Mouse (Mus musculus): ENCODE results near the gene Kif14. TPM values are rescaled to one million over a fixed set of nuclear protein-coding genes. Genes with fewer than 3 reads are reported as not detected.

Kif14 gene
- total RNA-seq, 2 experiments from 2014 or later: 0.12 to 0.20 TPM

DNA sequence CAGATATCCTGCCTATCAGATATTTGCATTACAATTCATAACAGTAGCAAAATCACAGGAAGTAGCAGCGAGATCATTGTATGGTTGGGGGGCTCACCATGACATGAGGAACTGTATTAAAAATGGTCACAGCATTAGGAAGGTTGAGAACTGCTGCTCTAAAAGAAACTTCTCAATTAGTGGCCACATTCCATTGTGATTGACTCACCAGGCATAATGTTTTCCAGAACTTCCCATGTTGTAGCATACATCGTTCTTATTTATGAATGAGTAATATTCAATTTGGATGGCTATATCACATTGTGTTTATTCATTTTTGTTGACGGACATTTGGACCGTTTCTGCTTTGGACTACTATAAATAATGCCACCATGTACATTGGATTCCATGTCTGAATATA lies 101.5 kb downstream of the Kif14 start:
- no peak for DNase-seq (ENCODE audit: low spot score in 2 of 2)
- no peak overlapping the region for H3K4me3 ChIP-seq
- no peak overlapping the region for H3K27ac ChIP-seq
- TF ChIP-seq CTCF (conservative IDR thresholded peaks at IDR 0.05): no peak

DNA sequence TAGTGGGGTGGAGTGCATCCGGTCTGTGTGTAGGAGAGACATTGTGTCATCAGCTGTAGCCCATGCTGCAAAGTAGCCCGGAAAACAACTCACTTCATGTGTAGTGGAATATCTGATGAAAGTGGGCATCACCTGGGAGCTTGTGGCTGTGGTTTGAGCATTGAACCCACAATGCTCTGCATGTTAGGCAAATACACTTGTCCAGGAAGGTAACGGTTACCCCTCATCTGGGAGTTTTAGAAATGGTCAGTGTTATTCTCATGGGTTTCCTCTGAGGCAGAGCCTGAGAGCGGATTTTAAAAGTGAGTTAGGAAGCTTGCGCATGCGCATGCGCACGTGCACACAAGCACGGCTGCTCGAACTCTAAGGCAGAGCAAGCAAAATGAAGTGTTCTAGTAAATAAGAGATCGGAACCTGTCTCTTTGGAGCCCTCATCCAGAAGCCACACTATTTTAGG lies 102.6 kb downstream of the Kif14 start:
- no peak for TF ChIP-seq CTCF (conservative IDR thresholded peaks at IDR 0.05)
- H3K4me3 ChIP-seq: no peak overlapping the region
- no peak overlapping the region for H3K27ac ChIP-seq
- no peak for DNase-seq (ENCODE audit: low spot score in 2 of 2)

- no peak overlapping the region for H3K27ac ChIP-seq
- no peak overlapping the region for H3K4me3 ChIP-seq
- TF ChIP-seq CTCF (conservative IDR thresholded peaks at IDR 0.05): no peak
- no peak for DNase-seq (ENCODE audit: low spot score in 2 of 2)
Observed at GRCm38 (mm10) chr1:136569206-136569605, 103.1 kb downstream of the Kif14 start.

DNA sequence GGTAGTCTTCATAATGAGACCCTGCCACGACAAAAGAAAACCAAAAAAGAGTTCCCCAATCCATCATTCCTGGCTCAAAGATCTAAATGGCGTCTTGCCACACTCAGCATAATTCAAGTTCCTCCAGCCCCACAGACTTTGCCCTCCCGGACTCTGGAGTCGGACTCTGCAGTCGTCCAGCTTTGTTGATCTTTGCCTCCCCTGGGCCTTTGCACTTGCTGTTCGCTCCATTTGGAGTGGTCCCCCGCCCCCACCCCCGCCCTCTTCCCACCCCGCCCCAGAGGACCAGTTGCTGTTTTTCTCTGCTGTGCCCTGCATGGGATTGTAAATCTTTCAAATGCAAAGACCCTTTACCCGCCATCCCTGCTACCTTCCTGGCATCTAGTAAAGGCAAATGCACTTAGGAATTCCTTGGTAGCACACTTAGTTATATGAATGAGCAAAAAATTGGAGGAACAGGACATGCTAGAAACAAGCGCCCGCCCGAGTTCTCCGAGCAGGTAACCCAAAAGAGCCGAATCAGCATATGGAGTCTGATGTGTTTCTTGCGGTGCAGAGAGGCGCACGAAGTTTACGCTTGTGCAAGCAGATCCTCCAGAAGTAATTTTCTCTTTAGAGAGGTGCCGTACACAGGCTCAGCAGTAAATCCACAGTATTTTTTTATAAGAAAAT lies 103.6 kb downstream of the Kif14 start:
- DNase-seq (ENCODE audit: low spot score in 2 of 2): no peak
- H3K4me3 ChIP-seq: peak overlapping the region; percentile 20; the same call in 1 of the 2 replicates

GRCm38 (mm10) chr1:136570298-136570653 lies 104.1 kb downstream of the Kif14 start:
- Histone ChIP-seq H3K4me3 (peak overlapping the region; percentile 20; the same call in 1 of the 2 replicates), H3K27ac (no peak overlapping the region)
- TF ChIP-seq CTCF (conservative IDR thresholded peaks at IDR 0.05): no peak
- DNase-seq (ENCODE audit: low spot score in 2 of 2): no peak

More for the DNA sequence above, 103.6 kb downstream of the Kif14 start:
- TF ChIP-seq CTCF (conservative IDR thresholded peaks at IDR 0.05): no peak
- H3K27ac ChIP-seq: no peak overlapping the region

DNA sequence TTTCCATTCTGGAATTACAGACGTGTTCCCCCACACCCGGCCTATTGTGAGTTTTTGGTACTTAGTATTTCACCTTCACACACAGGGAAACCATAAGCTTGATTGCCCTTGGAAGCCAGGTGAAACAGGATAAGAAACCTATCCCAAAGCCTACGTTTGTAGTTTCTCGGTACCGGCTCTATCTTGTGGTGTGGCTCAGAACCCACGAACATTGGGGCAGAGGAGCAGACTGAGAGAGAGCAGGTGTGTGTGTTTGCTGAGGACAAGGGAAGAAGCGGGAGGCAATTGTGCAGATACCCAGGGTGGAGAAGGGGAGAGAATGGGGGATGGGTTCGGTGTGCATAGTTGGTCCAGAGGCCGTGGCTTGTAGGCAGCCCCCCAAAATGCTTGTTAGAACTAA lies 104.8 kb downstream of the Kif14 start:
- no peak for DNase-seq (ENCODE audit: low spot score in 2 of 2)
- Histone ChIP-seq H3K27ac (no peak overlapping the region), H3K4me3 (no peak overlapping the region)
- TF ChIP-seq CTCF (conservative IDR thresholded peaks at IDR 0.05): no peak

- Histone ChIP-seq H3K27ac (no peak overlapping the region), H3K4me3 (no peak overlapping the region)
- no peak for TF ChIP-seq CTCF (conservative IDR thresholded peaks at IDR 0.05)
- DNase-seq (ENCODE audit: low spot score in 2 of 2): no peak
Observed at GRCm38 (mm10) chr1:136571530-136571929, 105.4 kb downstream of the Kif14 start.

DNA sequence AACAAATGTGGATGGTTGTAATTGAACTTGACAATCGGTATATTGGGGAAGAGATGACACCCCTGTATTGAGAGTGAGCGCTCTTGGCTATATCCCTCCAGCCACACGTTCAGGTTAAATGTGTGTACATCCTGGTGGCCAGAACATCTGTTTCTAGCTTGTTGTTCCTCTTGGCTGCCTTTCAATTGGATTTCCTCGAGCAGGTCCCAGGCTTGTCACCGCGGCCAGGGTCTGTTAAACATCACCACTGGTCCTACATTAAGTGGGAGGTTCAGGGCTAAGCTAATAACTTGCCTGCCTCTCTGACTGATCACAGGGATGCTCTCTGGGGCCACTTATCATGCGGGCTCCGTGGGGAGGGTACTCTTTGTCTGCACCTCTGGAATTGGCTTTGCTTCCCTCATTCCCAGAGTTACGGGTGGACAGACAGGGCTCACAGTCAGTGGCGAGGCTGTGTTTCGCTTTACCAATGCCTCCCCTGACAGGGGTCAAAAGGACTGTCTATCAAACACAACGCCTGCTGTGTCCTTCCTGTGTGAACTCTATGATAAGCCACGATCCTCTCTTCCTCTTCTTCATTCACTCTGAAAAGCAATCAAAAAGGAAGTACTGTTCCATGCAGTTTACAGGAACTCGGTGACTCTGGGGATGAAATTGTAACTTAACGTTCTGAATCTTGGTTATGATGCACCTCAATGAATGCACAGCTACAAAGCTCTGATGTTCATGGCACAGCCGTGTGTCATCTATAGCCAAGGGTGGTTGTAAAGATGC lies 111.9 kb downstream of the Kif14 start:
- TF ChIP-seq CTCF (conservative IDR thresholded peaks at IDR 0.05): no peak
- H3K4me3 ChIP-seq: no peak overlapping the region
- no peak for DNase-seq (ENCODE audit: low spot score in 2 of 2)
- no peak overlapping the region for H3K27ac ChIP-seq

DNA sequence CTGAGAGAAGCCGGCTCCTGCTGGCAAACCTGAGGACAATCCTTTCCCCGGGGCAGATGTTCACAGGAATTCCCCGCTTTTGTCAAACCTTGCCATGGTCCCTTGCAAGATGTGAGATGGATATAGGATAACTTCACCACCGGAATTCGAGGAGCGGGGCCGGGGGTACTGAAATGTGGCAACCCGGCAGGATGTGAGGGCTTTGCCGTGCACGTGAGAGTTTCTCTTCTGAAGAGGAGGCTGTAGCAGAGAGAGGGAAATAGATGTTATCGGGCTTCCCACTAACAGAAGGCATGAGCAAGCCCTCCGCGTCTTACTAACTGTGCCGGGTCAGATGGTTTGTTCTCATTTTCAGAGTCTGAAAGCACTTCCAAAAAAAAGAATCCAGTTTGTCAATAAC lies 113.2 kb downstream of the Kif14 start:
- no peak for TF ChIP-seq CTCF (conservative IDR thresholded peaks at IDR 0.05)
- DNase-seq (ENCODE audit: low spot score in 2 of 2): no peak
- Histone ChIP-seq H3K4me3 (no peak overlapping the region), H3K27ac (no peak overlapping the region)

DNA sequence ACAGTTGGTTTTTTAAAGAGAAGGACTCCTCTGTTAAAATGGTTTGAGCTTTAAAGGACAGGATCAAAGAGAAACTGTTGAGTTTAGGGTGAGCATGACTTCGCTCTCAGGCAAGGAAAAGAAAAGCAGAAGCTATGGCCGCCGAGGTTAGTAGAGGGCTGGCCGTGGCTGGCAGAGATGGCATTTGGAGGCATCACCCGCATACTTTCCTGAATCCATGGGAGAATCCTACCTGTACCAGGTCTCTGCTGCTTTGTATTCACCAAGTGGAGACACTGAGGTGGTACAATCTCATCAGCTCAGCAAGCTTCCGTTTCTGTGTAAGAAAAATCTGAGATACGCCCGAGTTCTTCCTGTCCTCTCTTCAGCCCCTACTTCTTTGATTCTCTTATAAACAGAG lies 114.1 kb downstream of the Kif14 start:
- no peak for TF ChIP-seq CTCF (conservative IDR thresholded peaks at IDR 0.05)
- DNase-seq (ENCODE audit: low spot score in 2 of 2): no peak
- no peak overlapping the region for H3K27ac ChIP-seq
- no peak overlapping the region for H3K4me3 ChIP-seq

Other genes with a start within 250 kb of the Kif14 start
- 1 to 10 TPM; 3.0 to 3.2 TPM for gene Inava, start 232.1 kb upstream of the Kif14 start, total RNA-seq (2021)
- gene Gpr25, start 205.5 kb upstream of the Kif14 start, total RNA-seq (2021): 1 to 10 TPM; 5.0 to 5.5 TPM
- 100 to 1,000 TPM; 132 to 141 TPM for gene Camsap2, start 120.2 kb upstream of the Kif14 start, total RNA-seq (2021)
- gene Ddx59, start 51.1 kb upstream of the Kif14 start, total RNA-seq (2021): 10 to 100 TPM in 1 of 2 experiments, 1 to 10 TPM in 1; 9.7 to 11.2 TPM
- gene Zfp281, start 158.6 kb downstream of the Kif14 start, total RNA-seq (2021): 10 to 100 TPM; 34.6 to 37.9 TPM